ENCODE assay signal across 8 mouse cellular contexts in genomic region chr10:79928030-79928694, GRCm38 (mm10). TPM values are rescaled to one million over a fixed set of nuclear protein-coding genes. Genes with fewer than 3 reads are reported as not detected.
A peak's percentile ranks its signal among the peaks of the same experiment; 100 is the strongest.
DNase-seq lines count a peak whose midpoint lies in the region; ATAC-seq and TF ChIP-seq lines count a peak whose summit lies in the region.

No protein-coding gene starts in this region.

- WGBS in forebrain, embryonic 10.5 days = 1% methylated on average over 29 of the region's 29 CpGs
- WGBS in kidney, postnatal 0 days = under 1% methylated on average over 29 of the region's 29 CpGs
- WGBS in stomach, embryonic 15.5 days = under 1% methylated on average over 28 of the region's 29 CpGs

- H3K9me3 ChIP-seq in erythroblast, embryonic 14.5 days (ENCODE audit: control insufficient read depth, low read length) = no peaks in the 10 kb centered on the region
- no peaks in the 10 kb centered on the region for H3K9me3 ChIP-seq in MEL (replicated peaks; ENCODE audit: insufficient read depth, low read length)
- H3K9me3 ChIP-seq in forebrain, embryonic 10.5 days = no peaks in the 10 kb centered on the region
- no peaks in the 10 kb centered on the region for H3K9me3 ChIP-seq in kidney, postnatal 0 days (replicated peaks; ENCODE audit: low read length)
- H3K9me3 ChIP-seq in stomach, embryonic 15.5 days = no peaks in the 10 kb centered on the region

- peaks cover 28% of the 10 kb centered on the region for H3K36me3 ChIP-seq in erythroblast, embryonic 14.5 days (ENCODE audit: control insufficient read depth)
- no peaks in the 10 kb centered on the region; a peak in 1 of 4 replicates for H3K36me3 ChIP-seq in MEL (ENCODE audit: control insufficient read depth in 1 of 2, insufficient read depth in 2 of 2, low read length in 2 of 2)
- peaks cover 29% of the 10 kb centered on the region for H3K36me3 ChIP-seq in forebrain, embryonic 10.5 days (replicated peaks)
- H3K36me3 ChIP-seq in kidney, postnatal 0 days (ENCODE audit: insufficient read depth, low read length) = peaks cover 12% of the 10 kb centered on the region; the same call in 1 of the 2 replicates
- peaks cover 8% of the 10 kb centered on the region; the same call in 1 of the 2 replicates for H3K36me3 ChIP-seq in stomach, embryonic 15.5 days

- peak; percentile 78 for DNase-seq in MEL (ENCODE audit: low read depth, low spot score)
- peak; percentile 37 for DNase-seq in forebrain, embryonic 10.5 days (ENCODE audit: extremely low spot score, low spot score)
- DNase-seq in kidney, postnatal 0 days (ENCODE audit: low spot score) = peak; percentile 67
- DNase-seq in lung, postnatal 4 days = peak; percentile 75 to 84
- no peak for DNase-seq in gastrocnemius, postnatal 10 days

- peaks cover 9% of the 10 kb centered on the region for H3K79me2 ChIP-seq in MEL (ENCODE audit: control insufficient read depth, insufficient read depth, low read length, poor library complexity)

- TF ChIP-seq EP300 in MEL (IDR thresholded peaks at IDR 0.05; ENCODE audit: low read depth in 1 of 2, low read length in 2 of 2) = 0 out of 4 replicates have a peak, but pooled peaks of 1 of the 2 experiments have one; percentile 14

- TF ChIP-seq CTCF in MEL (IDR thresholded peaks at IDR 0.05 in 2 of 3, conservative IDR thresholded peaks at IDR 0.05 in 1 of 3; ENCODE audit: control insufficient read depth in 1 of 3, insufficient read depth in 1 of 3, low read depth in 2 of 3, low read length in 3 of 3, poor library complexity in 1 of 3, severe bottlenecking in 1 of 3) = no peak
- TF ChIP-seq CTCF in kidney, postnatal 0 days (IDR thresholded peaks at IDR 0.05; ENCODE audit: low read depth) = no peak

- H3K4me1 ChIP-seq in erythroblast, embryonic 14.5 days (ENCODE audit: control insufficient read depth) = peaks cover 53% of the 10 kb centered on the region
- H3K4me1 ChIP-seq in MEL (ENCODE audit: control insufficient read depth in 1 of 2, insufficient read depth in 2 of 2, low read length in 2 of 2) = peaks cover 0 to 6% of the 10 kb centered on the region in 2 experiments; a peak in 1 of 4 replicates
- peaks cover 73% of the 10 kb centered on the region for H3K4me1 ChIP-seq in forebrain, embryonic 10.5 days
- H3K4me1 ChIP-seq in kidney, postnatal 0 days (replicated peaks; ENCODE audit: insufficient read depth, low read length) = peaks cover 25% of the 10 kb centered on the region
- peaks cover 37% of the 10 kb centered on the region for H3K4me1 ChIP-seq in stomach, embryonic 15.5 days

- H3K27ac ChIP-seq in MEL (ENCODE audit: control insufficient read depth, low read depth, low read length) = peak overlapping the region; percentile 68
- H3K27ac ChIP-seq in forebrain, embryonic 10.5 days = peak overlapping the region; percentile 95
- H3K27ac ChIP-seq in kidney, postnatal 0 days = peak overlapping the region; percentile 98
- H3K27ac ChIP-seq in stomach, embryonic 15.5 days = peak overlapping the region; percentile 97

- peak overlapping the region; percentile 68 for H3K4me2 ChIP-seq in kidney, postnatal 0 days (ENCODE audit: low read length)
- H3K4me2 ChIP-seq in stomach, embryonic 15.5 days = peak overlapping the region; percentile 92

- H3K9ac ChIP-seq in MEL (ENCODE audit: control insufficient read depth, low read depth, low read length, poor library complexity, severe bottlenecking) = peak overlapping the region; percentile 93
- peak overlapping the region; percentile 93 for H3K9ac ChIP-seq in kidney, postnatal 0 days (ENCODE audit: low read depth, low read length)
- H3K9ac ChIP-seq in stomach, embryonic 15.5 days = peak overlapping the region; percentile 84; the same call in 1 of the 2 replicates

- TF ChIP-seq RAD21 in MEL (IDR thresholded peaks at IDR 0.05; ENCODE audit: low read depth, low read length) = no peak

- peak overlapping the region; percentile 82 for H3K4me3 ChIP-seq in erythroblast, embryonic 14.5 days (replicated peaks)
- H3K4me3 ChIP-seq in MEL (ENCODE audit: control insufficient read depth in 1 of 2, insufficient read depth in 1 of 2, low read depth in 2 of 2, low read length in 2 of 2) = peak overlapping the region; percentile 79 to 90
- H3K4me3 ChIP-seq in forebrain, embryonic 10.5 days = peak overlapping the region; percentile 98
- H3K4me3 ChIP-seq in kidney, postnatal 0 days (replicated peaks; ENCODE audit: low read depth, low read length) = peak overlapping the region; percentile 91
- peak overlapping the region; percentile 99 for H3K4me3 ChIP-seq in stomach, embryonic 15.5 days (replicated peaks)

- ATAC-seq in erythroblast, adult 5-6 weeks (replicated peaks; ENCODE audit: low FRiP score, poor library complexity, severe bottlenecking) = no peak
- no peak for ATAC-seq in kidney, postnatal 0 days (replicated peaks; ENCODE audit: low FRiP score, low read depth)
- no peak for ATAC-seq in stomach, embryonic 15.5 days (ENCODE audit: insufficient read depth, low FRiP score, low read depth)

- TF ChIP-seq POLR2A in MEL (IDR thresholded peaks at IDR 0.05; ENCODE audit: control insufficient read depth in 1 of 2, insufficient read depth in 1 of 2, low read depth in 1 of 2, low read length in 2 of 2, poor library complexity in 1 of 2) = no peak

- peaks cover 8% of the 10 kb centered on the region for H3K27me3 ChIP-seq in erythroblast, embryonic 14.5 days (ENCODE audit: control insufficient read depth)
- H3K27me3 ChIP-seq in MEL (ENCODE audit: control insufficient read depth in 1 of 2, insufficient read depth in 2 of 2, low read length in 2 of 2) = no peaks in the 10 kb centered on the region
- H3K27me3 ChIP-seq in forebrain, embryonic 10.5 days (ENCODE audit: poor library complexity, severe bottlenecking) = peaks cover 21% of the 10 kb centered on the region
- 0 out of 2 replicates have a peak, but pooled peaks cover under 1% of the 10 kb centered on the region for H3K27me3 ChIP-seq in kidney, postnatal 0 days (ENCODE audit: insufficient read depth, low read length)
- H3K27me3 ChIP-seq in stomach, embryonic 15.5 days (replicated peaks) = peaks cover under 1% of the 10 kb centered on the region; the same call in 1 of the 2 replicates

RNA-seq across cellular contexts. Expression of gene Arid3a, which starts 1.3 kb away (rescaled TPM):
- polyA plus RNA-seq in erythroblast, embryonic 14.5 days (2012) = 1.0 and 1.4 TPM in 2 replicates
- total RNA-seq in erythroblast, adult 5-6 weeks (2015; ENCODE audit: low replicate concordance) = 6.3 and 8.8 TPM in 2 replicates
- total RNA-seq in erythroblast, adult 5-6 weeks (2017; ENCODE audit: low replicate concordance) = 10.5 and 14.7 TPM in 2 replicates
- 11.8 and 12.5 TPM in 2 replicates for total RNA-seq in MEL (2012; rRNA removed)
- polyA plus RNA-seq in MEL (2012; ENCODE audit: insufficient read depth in 1 of 2, insufficient read length in 2 of 2, low read depth in 1 of 2, low replicate concordance in 2 of 2, missing spikeins in 1 of 2) = 10 to 100 TPM in 1 of 2 experiments, not detected in 1; 17.2 TPM
- 12.5 and 13.0 TPM in 2 replicates for polyA plus RNA-seq in forebrain, embryonic 10.5 days (2016; fragmentation: Nextera tagmentation; extraction: Ambion mirVana)
- polyA plus RNA-seq in kidney, postnatal 0 days (2015; fragmentation: Nextera tagmentation; extraction: Ambion mirVana) = 4.1 and 4.5 TPM in 2 replicates
- polyA plus RNA-seq in stomach, embryonic 15.5 days (2015; fragmentation: Nextera tagmentation; extraction: Ambion mirVana) = 9.8 and 10.0 TPM in 2 replicates
- 1 to 10 TPM; 2.6 to 4.1 TPM for total RNA-seq in gastrocnemius, postnatal 10 days (2021)

RNA-seq across cellular contexts. Expression of gene R3hdm4, which starts 7.2 kb away (rescaled TPM):
- polyA plus RNA-seq in erythroblast, embryonic 14.5 days (2012) = 9.9 and 13.0 TPM in 2 replicates
- 42.8 and 46.1 TPM in 2 replicates for total RNA-seq in erythroblast, adult 5-6 weeks (2015; ENCODE audit: low replicate concordance)
- 25.0 and 28.3 TPM in 2 replicates for total RNA-seq in erythroblast, adult 5-6 weeks (2017; ENCODE audit: low replicate concordance)
- 22.7 and 29.1 TPM in 2 replicates for total RNA-seq in MEL (2012; rRNA removed)
- 100 to 1,000 TPM in 1 of 2 experiments, not detected in 1; 105 TPM for polyA plus RNA-seq in MEL (2012; ENCODE audit: insufficient read depth in 1 of 2, insufficient read length in 2 of 2, low read depth in 1 of 2, low replicate concordance in 2 of 2, missing spikeins in 1 of 2)
- polyA plus RNA-seq in forebrain, embryonic 10.5 days (2016; fragmentation: Nextera tagmentation; extraction: Ambion mirVana) = 112 and 116 TPM in 2 replicates
- 120 and 137 TPM in 2 replicates for polyA plus RNA-seq in kidney, postnatal 0 days (2015; fragmentation: Nextera tagmentation; extraction: Ambion mirVana)
- 137 and 140 TPM in 2 replicates for polyA plus RNA-seq in stomach, embryonic 15.5 days (2015; fragmentation: Nextera tagmentation; extraction: Ambion mirVana)
- total RNA-seq in gastrocnemius, postnatal 10 days (2021) = 100 to 1,000 TPM; 101 to 108 TPM

RNA-seq across cellular contexts. Expression of gene Kiss1r, which starts 11.4 kb away (rescaled TPM):
- 0.01 TPM in 1 of 2 replicates, not detected in the other for polyA plus RNA-seq in erythroblast, embryonic 14.5 days (2012)
- total RNA-seq in erythroblast, adult 5-6 weeks (2015; ENCODE audit: low replicate concordance) = not detected in 2 replicates
- total RNA-seq in erythroblast, adult 5-6 weeks (2017; ENCODE audit: low replicate concordance) = 0.14 TPM in 1 of 2 replicates, not detected in the other
- 9.1 and 10.8 TPM in 2 replicates for total RNA-seq in MEL (2012; rRNA removed)
- polyA plus RNA-seq in MEL (2012; ENCODE audit: insufficient read depth in 1 of 2, insufficient read length in 2 of 2, low read depth in 1 of 2, low replicate concordance in 2 of 2, missing spikeins in 1 of 2) = 10 to 100 TPM in 1 of 2 experiments, not detected in 1; 23.5 TPM
- polyA plus RNA-seq in forebrain, embryonic 10.5 days (2016; fragmentation: Nextera tagmentation; extraction: Ambion mirVana) = 0.28 and 0.48 TPM in 2 replicates
- polyA plus RNA-seq in kidney, postnatal 0 days (2015; fragmentation: Nextera tagmentation; extraction: Ambion mirVana) = 1.6 and 1.8 TPM in 2 replicates
- 0.83 and 0.94 TPM in 2 replicates for polyA plus RNA-seq in stomach, embryonic 15.5 days (2015; fragmentation: Nextera tagmentation; extraction: Ambion mirVana)
- total RNA-seq in gastrocnemius, postnatal 10 days (2021) = under 1 TPM; 0.23 to 0.59 TPM

RNA-seq across cellular contexts. Expression of gene Gm26602, which starts 17.5 kb away (rescaled TPM):
- polyA plus RNA-seq in erythroblast, embryonic 14.5 days (2012) = 0.21 TPM in 1 of 2 replicates, not detected in the other
- total RNA-seq in erythroblast, adult 5-6 weeks (2015; ENCODE audit: low replicate concordance) = not detected in 2 replicates
- total RNA-seq in erythroblast, adult 5-6 weeks (2017; ENCODE audit: low replicate concordance) = not detected in 2 replicates
- total RNA-seq in MEL (2012; rRNA removed) = 5.2 and 10.2 TPM in 2 replicates
- 1 to 10 TPM in 1 of 2 experiments, not detected in 1; 4.5 TPM for polyA plus RNA-seq in MEL (2012; ENCODE audit: insufficient read depth in 1 of 2, insufficient read length in 2 of 2, low read depth in 1 of 2, low replicate concordance in 2 of 2, missing spikeins in 1 of 2)
- polyA plus RNA-seq in forebrain, embryonic 10.5 days (2016; fragmentation: Nextera tagmentation; extraction: Ambion mirVana) = 1.9 TPM in 1 of 2 replicates, not detected in the other
- polyA plus RNA-seq in kidney, postnatal 0 days (2015; fragmentation: Nextera tagmentation; extraction: Ambion mirVana) = 4.8 and 21.6 TPM in 2 replicates
- 4.4 and 13.3 TPM in 2 replicates for polyA plus RNA-seq in stomach, embryonic 15.5 days (2015; fragmentation: Nextera tagmentation; extraction: Ambion mirVana)
- total RNA-seq in gastrocnemius, postnatal 10 days (2021) = not detected

RNA-seq across cellular contexts. Expression of gene Med16, which starts 19.4 kb away (rescaled TPM):
- 4.1 and 4.9 TPM in 2 replicates for polyA plus RNA-seq in erythroblast, embryonic 14.5 days (2012)
- total RNA-seq in erythroblast, adult 5-6 weeks (2015; ENCODE audit: low replicate concordance) = 5.9 and 11.3 TPM in 2 replicates
- total RNA-seq in erythroblast, adult 5-6 weeks (2017; ENCODE audit: low replicate concordance) = 4.7 and 9.1 TPM in 2 replicates
- total RNA-seq in MEL (2012; rRNA removed) = 16.6 and 17.3 TPM in 2 replicates
- 10 to 100 TPM in 1 of 2 experiments, not detected in 1; 41.2 TPM for polyA plus RNA-seq in MEL (2012; ENCODE audit: insufficient read depth in 1 of 2, insufficient read length in 2 of 2, low read depth in 1 of 2, low replicate concordance in 2 of 2, missing spikeins in 1 of 2)
- 61.8 and 65.7 TPM in 2 replicates for polyA plus RNA-seq in forebrain, embryonic 10.5 days (2016; fragmentation: Nextera tagmentation; extraction: Ambion mirVana)
- polyA plus RNA-seq in kidney, postnatal 0 days (2015; fragmentation: Nextera tagmentation; extraction: Ambion mirVana) = 44.9 and 49.0 TPM in 2 replicates
- polyA plus RNA-seq in stomach, embryonic 15.5 days (2015; fragmentation: Nextera tagmentation; extraction: Ambion mirVana) = 43.6 and 47.8 TPM in 2 replicates
- 10 to 100 TPM; 39.6 to 43.8 TPM for total RNA-seq in gastrocnemius, postnatal 10 days (2021)
